Mouse (Mus musculus) left cerebral cortex, postnatal 4 days (tissue): Measurements from ENCODE around the gene Wdr54. TPM values are rescaled to one million over a fixed set of nuclear protein-coding genes. Genes with fewer than 3 reads are reported as not detected.
A peak's percentile ranks its signal among the peaks of the same experiment; 100 is the strongest.
"Not testable (repeated sequence)": the region's sequence is repeated elsewhere in the genome, so short reads cannot be mapped to it uniquely, and the experiment has no call there.

Experiments used
- DNase-seq: peaks from one replicate; pipeline ENCODE4 v3.0.0-alpha.2; 2022
- intact Hi-C: fragments of 180-260 bp; cut with DNase I; formaldehyde crosslinking; loops from one replicate; pipeline ENCODE4 v1.15.1; 2025
- total RNA-seq, 2 experiments: library from RNA; stranded (reverse); gene quantifications; 2 replicates each; pipeline ENCODE4 v1.2.3; 2021

Gene Wdr54
- total RNA-seq, 2 experiments from 2014 or later = 20.1 to 24.3 TPM

GRCm38 (mm10) chr6:83161921-83162641, 5.9 kb upstream of the Wdr54 start:
- no peak for DNase-seq
- intact Hi-C loops = no loop called here

DNA sequence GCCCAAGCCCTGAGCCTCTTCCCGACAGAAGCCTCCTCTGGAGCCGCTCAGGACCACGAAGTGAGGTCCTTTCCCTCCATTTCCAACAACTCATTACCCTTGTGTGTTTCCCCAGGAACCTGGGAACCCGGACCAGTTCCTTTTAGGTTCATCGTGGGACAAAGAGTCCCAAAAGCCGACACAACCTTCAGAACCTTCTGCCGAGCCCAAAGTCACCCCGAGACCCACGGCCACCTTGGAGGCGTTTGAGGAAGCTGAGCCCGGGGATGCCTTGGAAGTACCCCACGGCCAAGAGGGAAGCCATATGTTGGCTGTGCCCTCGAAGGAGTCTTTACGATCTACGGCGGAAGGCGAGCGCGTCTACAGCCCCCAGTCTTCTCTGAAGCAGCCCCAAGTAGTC, 5.2 kb upstream of the Wdr54 start:
- no peak for DNase-seq
- intact Hi-C loops = no loop called here

DNA sequence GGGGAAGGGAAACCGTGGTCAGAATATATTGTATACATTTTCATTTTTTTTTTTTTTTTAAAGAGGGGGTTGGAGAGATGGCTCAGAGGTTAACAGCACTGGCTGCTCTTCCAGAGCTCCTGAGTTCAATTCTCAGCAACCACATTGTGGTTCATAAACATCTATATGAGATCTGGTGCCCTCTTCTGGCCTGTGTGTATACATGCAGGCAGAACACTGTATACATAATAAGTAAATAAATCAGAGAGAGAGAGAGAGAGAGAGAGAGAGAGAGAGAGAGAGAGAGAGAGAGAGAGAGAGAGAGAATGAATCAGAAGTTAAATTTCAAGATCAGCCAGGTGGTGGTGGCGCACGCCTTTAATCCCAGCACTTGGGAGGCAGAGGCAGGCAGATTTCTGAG, 3.3 kb upstream of the Wdr54 start:
- not testable (repeated sequence) for DNase-seq
- intact Hi-C loops = loop anchor here (5.0 kb wide), 1 partner anchor 42 kb away; the partner anchor contains the start of gene Mogs

GRCm38 (mm10) chr6:83155552-83156238, 502 bp downstream of the Wdr54 start:
- no peak for DNase-seq
- intact Hi-C loops = loop anchor here (5.0 kb wide), 1 partner anchor 38 kb away; the partner anchor contains the start of gene Mogs

- intact Hi-C loops = no loop called here
- no peak for DNase-seq
Measured at GRCm38 (mm10) chr6:83153485-83153884, 2.7 kb downstream of the Wdr54 start.

DNA sequence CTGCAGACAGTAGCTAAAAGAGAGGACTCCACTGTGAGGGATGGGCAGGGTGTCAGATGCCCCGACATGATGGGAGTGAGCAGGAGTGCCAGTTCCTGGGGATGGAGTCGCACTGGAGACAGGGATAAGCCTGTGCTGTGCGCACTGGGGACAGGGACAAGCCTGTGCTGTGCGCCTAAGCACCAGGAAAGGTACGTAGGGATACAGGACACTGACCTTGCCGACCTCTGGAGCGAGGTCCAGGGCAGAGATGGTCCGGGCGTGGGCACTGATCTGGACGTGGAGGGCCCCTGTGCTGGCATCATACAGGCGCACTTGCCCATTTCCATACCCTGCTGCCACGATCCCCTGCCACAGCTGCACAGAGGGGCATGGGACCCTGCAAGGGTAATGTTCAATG, 3.2 kb downstream of the Wdr54 start:
- DNase-seq = no peak
- intact Hi-C loops = no loop called here

GRCm38 (mm10) chr6:83151721-83152120, 4.5 kb downstream of the Wdr54 start:
- DNase-seq = peak; percentile 56
- intact Hi-C loops = no loop called here

- DNase-seq = no peak
- intact Hi-C loops = no loop called here
Measured at GRCm38 (mm10) chr6:83147280-83147679, 8.9 kb downstream of the Wdr54 start.

DNA sequence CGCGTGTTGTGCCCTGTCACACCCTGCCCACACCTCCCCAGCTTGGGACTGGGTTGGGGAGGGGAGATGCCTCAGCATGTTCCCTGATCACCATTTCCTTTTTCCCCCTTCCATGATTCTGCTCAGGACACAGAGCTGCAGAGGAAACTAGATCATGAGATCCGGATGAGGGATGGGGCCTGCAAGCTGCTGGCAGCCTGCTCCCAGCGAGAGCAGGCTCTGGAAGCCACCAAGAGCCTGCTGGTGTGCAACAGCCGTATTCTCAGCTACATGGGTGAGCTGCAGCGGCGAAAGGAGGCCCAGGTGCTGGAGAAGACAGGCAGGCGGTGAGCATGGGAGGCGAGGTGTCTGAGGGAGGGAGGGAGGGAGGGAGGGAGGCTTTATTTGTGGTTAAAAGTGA, 10.4 kb downstream of the Wdr54 start:
- DNase-seq = no peak
- intact Hi-C loops = no loop called here

DNA sequence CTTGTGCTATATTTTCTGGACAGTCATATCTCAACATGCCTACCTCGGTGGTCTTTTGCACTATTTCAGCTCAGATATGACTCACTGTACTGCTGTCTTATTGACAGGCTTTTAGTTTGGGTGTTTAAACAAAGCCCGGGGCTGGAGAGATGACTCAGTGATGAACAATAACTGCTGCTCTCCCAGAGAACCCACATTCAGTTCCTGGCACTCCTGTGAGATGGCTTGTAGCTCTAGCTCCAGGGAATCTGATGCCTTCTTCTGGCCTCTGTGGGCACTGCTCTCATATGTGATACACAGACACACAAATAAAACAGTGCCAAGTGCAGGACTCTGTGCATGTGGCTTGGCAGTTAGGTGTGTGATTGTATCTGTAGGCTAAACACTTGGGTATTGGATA, 11.0 kb downstream of the Wdr54 start:
- DNase-seq = no peak
- intact Hi-C loops = no loop called here

DNA sequence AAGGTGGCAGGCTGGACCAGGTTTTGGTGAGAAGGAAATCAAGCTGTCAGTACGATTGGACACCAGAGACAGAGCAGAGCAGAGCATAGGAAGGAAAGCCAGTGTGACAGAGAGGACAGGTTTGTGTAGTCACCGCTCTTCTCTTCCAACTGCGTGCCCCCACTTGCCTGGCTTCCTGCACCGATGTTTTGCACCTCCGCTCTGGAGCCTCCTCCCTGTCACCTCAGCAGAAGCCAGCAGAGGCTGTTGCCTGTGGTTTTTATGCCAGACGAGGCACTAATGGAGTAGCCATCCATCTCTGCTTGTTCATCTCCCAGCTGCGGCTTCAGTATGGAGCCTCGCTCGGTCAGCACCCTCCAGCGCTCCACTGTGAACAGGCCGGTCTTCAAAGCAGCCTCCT, 13.3 kb downstream of the Wdr54 start:
- no peak for DNase-seq
- intact Hi-C loops = no loop called here

- no peak for DNase-seq
- intact Hi-C loops = no loop called here
Measured at GRCm38 (mm10) chr6:83142211-83142731, 13.9 kb downstream of the Wdr54 start.

DNA sequence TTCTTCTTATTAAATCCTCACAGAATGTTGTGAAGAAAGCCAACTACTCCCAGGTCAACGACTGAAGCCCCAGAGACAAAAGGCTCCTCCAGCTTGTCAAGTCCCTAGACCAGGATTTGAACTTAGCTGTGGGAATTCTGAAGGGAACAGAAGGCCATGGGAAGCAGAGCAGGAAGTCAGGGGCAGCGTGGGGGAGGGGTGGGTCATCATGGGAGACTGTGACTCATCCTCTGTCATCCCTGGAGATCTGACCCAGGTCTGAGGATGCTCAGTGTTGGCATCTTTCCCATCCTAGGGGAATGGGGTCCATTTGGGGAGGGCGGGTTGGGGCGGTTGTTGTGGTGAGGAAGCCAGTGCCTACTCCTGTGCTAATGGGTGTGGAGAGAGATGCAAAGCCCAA, 14.6 kb downstream of the Wdr54 start:
- DNase-seq = no peak
- intact Hi-C loops = no loop called here

GRCm38 (mm10) chr6:83140044-83140443, 16.2 kb downstream of the Wdr54 start:
- intact Hi-C loops = no loop called here
- DNase-seq = no peak

DNA sequence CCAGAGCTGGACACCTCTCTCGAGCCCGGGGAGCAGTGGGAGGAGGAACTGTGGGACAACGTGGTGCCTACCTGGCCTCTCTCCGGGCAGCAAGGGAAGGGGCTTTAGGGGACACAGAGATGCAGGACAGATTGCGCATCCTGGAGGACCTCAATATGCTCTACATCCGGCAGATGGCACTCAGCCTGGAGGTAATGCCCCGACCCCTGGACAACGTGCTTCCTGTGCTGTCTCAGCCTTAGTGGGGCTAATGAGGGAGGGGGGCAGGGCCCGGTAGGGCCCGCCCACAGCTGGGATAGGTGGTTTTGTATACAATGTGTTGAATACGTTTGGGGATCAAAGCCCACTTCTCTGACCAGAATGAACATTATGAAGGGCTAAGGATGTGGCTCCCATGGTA, 18.1 kb downstream of the Wdr54 start:
- DNase-seq = no peak
- intact Hi-C loops = no loop called here

GRCm38 (mm10) chr6:83137576-83137950, 18.6 kb downstream of the Wdr54 start:
- intact Hi-C loops = no loop called here
- DNase-seq = peak; percentile 65

GRCm38 (mm10) chr6:83136881-83137575, 19.2 kb downstream of the Wdr54 start:
- intact Hi-C loops = no loop called here
- DNase-seq = peak; percentile 63

DNA sequence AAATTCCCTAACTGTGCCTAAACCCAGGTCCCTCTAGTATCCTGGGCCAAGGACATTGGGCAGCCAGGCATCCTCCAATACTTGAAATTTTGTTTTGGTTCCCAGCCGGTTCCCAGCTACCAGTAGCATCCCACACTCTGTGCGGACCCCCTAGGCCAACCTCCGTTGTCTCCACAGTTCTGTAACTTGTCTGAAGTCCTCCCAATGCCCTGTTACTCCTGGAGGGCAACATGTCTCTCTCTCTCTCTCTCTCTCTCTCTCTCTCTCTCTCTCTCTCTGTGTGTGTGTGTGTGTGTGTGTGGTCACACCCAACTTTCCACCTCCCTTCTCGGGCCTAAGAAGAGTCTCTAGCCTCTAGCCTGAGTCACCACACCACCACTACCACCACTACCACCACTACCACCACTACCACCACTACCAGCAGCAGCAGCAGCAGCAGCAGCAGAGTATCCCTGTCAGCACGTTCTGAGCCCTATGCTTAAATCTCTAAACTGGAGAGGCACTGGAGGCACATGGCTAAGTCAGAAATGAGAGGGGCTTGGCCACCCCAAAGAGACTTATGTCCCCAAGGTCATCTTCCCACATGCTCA, 19.8 kb downstream of the Wdr54 start:
- intact Hi-C loops = no loop called here
- DNase-seq = no peak

GRCm38 (mm10) chr6:83135571-83136161, 20.5 kb downstream of the Wdr54 start:
- intact Hi-C loops = no loop called here
- no peak for DNase-seq

DNA sequence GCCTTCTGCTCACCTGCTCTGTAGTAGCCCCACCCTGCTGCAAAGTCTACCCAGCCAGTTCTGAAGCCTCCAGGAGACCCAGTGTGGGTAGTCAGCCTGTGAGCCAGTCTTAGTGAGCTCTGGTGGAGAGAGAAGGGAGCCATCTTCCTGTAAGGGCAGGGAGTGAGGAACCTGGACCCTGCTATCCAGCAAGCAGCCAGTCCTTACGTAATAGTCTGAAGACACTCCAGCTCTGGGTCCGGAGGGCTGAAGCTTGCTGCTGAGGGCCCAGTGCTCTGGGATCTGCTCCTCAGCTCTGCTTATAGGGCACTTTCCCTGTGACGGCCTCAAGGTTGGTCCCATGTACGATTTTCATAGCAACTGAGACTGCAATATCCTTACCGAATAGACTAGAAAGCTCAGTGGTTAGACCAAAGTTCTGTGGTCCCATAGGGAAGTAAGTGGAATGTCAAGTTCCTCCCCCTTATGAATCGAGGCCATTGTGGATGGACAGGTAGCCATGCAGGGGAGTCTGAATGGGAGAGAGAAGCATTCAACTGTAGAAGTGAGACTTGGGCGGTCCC, 21.2 kb downstream of the Wdr54 start, which contains the start of gene Rtkn:
Gene Rtkn (plus strand): TSS at position 513 of the 563 bp plus-strand sequence.
- DNase-seq = no peak
- intact Hi-C loops = no loop called here
